Mouse (Mus musculus) bone marrow, adult 2 months (tissue): ENCODE measurements around the gene Crls1.

Source experiments
- CTCF ChIP-seq: fragments of 200-500 bp; IDR thresholded peaks from 2 replicates; pipeline ENCODE4 v1.5.1; 2011; ENCODE audit warnings: low read length, control low read depth; ENCODE audit not compliant: control insufficient read depth, insufficient read depth
- POLR2A ChIP-seq: fragments of 200-500 bp; IDR thresholded peaks from 2 replicates; pipeline ENCODE4 v1.6.1; 2011; ENCODE audit warnings: low read depth, mild to moderate bottlenecking, control low read depth, low read length, borderline replicate concordance; ENCODE audit not compliant: control insufficient read depth

- TF ChIP-seq CTCF (no peak), POLR2A (no peak)
Measured at GRCm38 (mm10) chr2:132885312-132885711, 38.8 kb downstream of the Crls1 start.
